Mouse (Mus musculus) right cerebral cortex, adult 18-20 months (tissue): ENCODE measurements around the gene Spta1.

ENCODE experiments used
- DNase-seq: peaks from one replicate; pipeline ENCODE4 v3.0.0; 2022; ENCODE audit warnings: mixed read lengths

Gene Spta1

DNA sequence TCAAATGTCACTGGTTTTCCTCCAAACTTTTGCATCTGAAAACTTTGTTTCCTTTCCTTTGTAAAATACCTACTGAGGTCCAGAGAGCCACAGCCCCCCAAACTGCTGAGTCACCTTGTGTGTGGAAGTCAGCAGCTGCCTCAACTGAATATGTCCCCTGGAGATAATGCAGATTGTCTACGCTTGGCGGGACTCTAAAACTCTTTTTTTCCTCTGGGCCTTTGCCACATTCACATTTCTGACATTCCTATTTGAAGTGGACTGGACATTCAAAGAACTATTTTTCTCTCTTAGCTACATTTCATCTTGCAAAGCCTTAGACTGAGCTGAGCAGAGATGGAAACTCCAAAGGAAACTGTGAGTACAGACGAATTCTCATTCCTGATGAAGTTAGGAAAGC, at the start of gene Spta1:
Gene Spta1, plus strand, starts transcription at position 172 of the 400 bp plus-strand sequence.
- no peak for DNase-seq

DNA sequence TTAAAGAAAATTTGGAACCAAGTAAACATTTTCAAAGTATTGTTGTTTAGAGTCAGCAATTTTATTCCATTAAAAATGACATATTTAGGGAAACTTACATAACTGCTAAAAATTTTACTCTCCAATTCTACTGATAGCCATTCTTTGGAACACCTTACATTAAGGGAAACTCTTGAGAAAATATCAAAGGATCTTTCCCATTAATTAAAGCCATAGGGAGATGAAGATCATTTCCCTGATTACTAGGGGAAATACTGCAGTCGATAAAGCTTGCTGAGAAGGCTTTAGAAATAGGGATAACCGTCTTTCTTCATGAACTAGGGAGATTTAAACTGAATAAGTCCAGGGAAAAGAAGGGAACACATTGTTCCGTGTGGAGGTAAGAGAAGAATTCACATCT, 41.4 kb upstream of the Spta1 start, which contains the start of gene Olfr424:
Gene Olfr424, plus strand, starts transcription at position 301 of the 400 bp plus-strand sequence.
- DNase-seq = no peak

DNA sequence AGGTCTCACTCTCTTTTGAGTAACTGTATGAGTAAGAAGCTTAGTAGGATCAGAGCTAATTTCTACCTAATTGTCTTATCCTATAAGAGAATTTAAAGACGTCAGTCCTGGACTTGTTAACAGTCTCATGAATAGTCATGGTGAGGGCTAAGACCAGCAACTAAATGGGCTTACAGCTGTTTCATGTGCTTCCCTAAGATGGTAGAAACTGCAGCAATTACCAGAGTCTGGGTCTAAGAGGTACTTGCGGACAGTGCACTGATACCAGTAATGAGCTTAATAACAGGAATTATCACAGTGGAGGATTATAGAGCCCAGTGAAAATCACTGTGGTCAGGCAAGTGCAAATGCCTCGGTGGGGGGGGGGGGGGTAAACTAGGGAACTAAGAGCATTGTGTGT, 40.6 kb upstream of the Spta1 start:
- DNase-seq = no peak

- DNase-seq = no peak
Measured at GRCm38 (mm10) chr1:174141384-174141783, 31.2 kb upstream of the Spta1 start.

DNA sequence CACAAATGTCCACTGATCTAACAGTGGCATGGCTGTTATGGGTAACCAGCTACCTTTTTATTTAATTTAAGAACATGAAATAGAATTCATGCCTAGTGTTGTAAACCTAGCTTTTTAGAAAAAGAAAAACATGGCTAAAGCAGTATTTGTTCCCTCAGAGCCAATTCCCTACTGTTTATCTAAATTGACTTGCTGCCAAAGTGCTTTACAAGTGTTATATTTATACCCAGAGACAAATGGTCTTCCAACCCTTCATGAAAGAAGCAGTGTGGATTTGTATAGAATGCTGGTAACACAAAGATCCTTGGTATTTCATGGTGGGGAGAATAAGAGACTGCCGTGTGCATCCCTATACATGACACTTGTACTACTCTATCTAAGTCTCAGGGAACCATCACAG, 25.9 kb upstream of the Spta1 start:
- DNase-seq = no peak

GRCm38 (mm10) chr1:174149289-174149688, 23.3 kb upstream of the Spta1 start:
- DNase-seq = no peak

GRCm38 (mm10) chr1:174155333-174155732, 17.2 kb upstream of the Spta1 start, which contains the start of gene Olfr420:
Gene Olfr420 (plus strand): TSS chr1:174155633.
- no peak for DNase-seq

- no peak for DNase-seq
Measured at GRCm38 (mm10) chr1:174157622-174158021, 15.0 kb upstream of the Spta1 start.

DNA sequence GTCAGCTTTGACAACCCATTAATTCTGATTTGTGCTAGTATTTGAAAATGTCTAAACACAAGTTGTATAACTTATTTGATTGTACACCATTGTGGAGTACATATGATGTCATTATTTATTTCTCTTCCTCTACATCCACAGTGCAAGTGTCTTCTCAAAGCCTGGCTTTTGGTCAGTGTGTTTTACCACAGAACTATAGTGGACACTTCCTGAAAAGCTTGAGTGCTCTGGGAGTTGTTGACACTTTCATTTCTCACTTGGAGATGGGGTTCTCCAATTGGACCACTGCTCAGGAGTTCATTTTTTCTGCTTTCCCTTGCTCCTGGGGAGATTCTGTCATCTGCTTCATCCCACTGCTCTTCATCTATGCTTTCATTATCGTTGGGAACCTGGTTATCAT, 14.1 kb upstream of the Spta1 start:
- DNase-seq = no peak

DNA sequence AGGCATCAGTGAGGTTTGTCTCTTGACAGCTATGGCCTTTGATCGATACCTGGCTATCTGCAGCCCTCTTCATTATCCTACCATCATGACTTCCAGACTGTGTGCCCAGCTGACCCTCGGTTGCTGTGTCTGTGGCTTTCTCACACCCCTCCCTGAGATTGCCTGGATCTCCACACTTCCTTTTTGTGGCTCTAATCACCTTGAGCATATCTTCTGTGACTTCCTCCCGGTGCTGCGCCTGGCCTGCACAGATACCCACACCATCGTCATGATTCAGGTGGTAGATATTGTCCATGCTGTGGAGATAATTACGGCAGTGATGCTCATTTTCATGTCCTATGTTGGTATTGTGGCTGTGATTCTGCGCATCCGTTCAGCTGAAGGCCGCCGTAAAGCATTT, 13.5 kb upstream of the Spta1 start:
- no peak for DNase-seq

DNA sequence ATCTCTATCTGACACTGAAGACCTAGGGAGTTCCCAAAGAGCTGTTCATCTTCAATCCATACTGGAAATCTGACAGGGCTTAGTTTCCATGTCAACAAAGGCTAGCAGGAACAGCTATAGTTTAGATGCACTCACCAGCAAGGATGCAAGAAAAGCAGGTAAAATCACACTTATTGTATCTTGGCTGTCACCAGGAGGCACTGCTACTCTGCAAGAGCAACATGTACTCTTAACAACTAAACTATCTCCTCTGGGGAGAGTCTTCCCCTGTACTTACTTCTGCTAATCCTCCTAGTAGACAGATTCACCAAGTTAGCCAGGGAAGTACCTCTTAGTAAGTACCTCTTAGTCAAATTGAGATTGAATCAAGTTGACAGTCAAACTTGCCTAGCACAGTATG, 3.6 kb upstream of the Spta1 start:
- DNase-seq = no peak

DNA sequence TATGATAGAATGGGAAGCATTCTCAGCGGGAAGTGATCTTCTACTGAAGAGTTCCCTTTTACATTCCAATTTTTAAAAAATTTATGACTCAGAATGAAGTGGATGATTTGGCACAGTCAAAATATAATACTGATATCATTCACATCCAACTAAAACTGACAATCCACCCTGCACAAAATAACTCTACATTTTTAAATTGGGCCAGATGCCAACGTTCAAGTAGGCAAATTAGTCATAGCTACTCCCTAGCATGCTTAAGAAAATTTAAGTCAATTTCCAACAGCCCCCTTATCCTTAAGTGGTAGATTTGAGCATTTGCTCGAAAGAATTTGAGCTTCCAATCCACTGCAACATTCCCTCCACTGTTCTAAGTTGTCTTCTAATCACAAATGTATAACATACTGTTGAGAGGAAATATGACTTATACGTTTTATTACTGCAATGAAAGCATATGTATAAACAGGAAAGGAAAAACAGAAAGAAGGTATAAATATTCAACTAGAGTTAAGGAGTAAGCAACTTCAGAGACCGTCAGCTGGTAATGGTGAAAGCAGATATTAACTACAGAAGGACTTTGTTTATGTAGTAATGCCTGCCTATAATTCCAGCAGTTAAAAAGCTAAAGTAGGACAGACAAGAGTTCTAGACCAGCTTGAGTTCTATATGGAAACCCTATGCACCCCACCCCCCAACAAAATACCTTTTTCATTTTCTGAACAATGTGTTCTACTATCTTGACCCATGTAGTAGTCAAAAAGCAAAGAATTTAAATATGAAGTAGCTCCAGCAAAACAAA, 1.7 kb upstream of the Spta1 start:
- DNase-seq = no peak

DNA sequence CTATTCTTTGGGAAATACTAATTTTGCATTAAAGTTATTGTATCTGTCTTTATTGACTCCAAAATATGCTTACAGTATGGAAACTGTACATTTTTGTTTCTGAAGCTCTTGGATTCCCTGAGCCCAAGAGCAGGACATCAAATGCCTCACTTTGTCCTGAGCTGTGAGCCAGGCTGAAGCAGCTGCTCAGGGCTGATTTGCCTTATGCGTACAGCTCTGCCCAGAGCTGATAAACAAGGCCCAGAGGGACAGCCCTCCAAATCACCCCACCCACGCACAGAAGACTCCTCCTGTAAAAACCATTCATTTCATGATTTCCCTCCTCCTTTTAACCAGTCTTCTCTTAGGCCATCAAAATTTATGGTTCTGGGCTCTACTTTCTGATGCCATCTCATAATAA, 1.0 kb upstream of the Spta1 start:
- no peak for DNase-seq

GRCm38 (mm10) chr1:174204699-174205098, 32.1 kb downstream of the Spta1 start:
- no peak for DNase-seq

DNA sequence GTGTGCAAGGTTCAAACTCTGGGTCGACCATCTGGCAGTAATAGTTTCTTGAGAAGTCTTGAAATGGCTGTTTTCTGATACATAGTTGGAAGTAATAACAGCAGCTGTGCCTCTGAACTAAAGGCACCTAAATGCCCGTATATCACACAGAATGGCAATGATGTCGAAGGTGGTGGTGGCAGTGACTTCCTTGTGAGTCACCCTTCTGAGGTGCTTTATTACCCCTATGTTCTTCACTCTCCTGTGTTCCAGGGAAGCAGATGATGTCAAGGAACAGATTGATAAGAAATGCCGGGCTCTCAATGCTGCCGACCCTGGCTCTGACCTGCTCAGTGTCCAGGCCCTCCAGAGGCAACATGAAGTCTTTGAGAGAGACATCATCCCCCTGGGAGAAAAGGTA, 39.7 kb downstream of the Spta1 start:
- DNase-seq = no peak

DNA sequence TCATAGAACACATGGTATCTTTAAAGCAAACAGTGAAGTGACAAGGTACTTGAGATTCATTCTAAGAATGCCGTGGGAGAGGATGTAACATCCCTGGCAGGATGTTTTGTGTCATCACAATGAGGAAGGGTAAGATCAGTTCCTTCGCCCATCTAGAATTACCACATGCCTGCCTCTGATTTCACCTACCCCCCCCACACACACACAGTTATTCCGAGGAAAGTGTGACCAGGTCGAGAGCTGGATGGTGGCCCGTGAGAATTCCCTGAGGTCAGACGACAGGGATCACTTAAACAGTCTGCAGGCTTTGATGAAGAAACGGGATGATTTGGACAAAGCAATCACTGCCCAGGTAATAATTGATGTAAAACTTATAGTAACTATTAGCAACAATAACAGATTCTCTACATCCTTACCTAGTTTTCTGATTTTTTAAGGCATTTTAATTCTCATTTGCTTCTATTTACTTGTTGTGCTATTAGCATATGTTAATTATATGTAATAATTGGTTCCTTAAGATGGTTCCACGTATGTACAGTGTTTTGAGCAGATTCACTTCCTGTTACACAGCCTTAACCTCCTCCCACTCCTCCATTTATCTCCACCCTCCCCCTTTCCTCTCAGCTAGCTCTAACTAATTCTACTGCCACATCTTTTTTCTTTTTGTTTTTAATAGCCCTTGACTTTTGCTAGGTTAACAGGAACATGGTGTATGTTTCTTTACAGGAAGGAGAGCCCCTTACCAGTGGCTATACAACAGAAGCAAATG, 42.9 kb downstream of the Spta1 start:
- DNase-seq = no peak

DNA sequence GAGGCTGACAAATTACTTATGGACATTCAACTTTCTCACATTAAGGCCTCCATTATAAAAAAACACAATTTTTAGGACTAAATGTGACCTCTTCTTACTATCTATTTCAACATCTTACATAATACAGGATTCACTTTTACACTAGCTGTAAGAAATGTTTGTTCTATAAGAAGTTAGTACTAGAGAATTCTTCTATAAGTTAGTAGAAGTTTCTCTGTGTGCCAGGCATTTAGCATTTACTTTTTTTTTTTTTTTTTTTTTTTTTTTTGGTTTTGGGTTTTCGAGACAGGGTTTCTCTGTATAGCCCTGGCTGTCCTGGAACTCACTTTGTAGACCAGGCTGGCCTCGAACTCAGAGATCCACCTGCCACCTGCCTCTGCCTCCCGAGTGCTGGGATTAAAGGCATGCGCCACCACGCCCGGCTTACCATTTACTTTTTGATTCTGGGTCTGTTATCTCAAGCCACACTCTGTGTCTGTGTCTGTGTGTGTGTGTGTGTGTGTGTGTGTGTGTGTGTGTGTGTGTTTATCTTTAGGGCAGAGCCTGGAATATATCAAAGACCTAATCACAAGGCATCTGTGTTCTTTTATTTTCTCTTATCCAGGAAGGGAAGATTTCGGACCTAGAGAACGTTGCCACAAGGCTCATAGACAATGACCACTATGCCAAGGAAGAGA, 44.1 kb downstream of the Spta1 start:
- DNase-seq = no peak

- no peak for DNase-seq
Measured at GRCm38 (mm10) chr1:174239916-174240315, 67.3 kb downstream of the Spta1 start.

GRCm38 (mm10) chr1:174244621-174245020, 72.0 kb downstream of the Spta1 start:
- no peak for DNase-seq

DNA sequence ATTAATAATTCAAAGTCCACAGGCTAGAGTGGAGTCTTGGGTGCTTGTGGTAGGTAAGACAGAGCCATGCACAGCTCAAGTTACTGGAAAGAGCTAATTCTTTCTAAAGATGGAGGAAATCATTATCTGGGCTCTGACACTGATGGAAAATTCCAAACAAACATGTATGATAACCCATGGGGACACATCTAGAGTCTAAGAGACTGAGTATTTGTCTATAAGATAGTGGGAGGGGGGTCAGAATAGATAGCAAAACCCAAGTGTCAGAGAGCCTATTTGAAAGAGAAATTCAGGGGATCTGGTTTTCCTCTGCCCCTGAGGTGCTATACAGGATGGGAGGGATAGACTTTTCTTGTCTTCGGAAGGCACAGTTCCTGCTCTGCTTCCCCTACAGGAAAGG, 73.5 kb downstream of the Spta1 start:
- no peak for DNase-seq

GRCm38 (mm10) chr1:174247170-174247569, 74.6 kb downstream of the Spta1 start:
- DNase-seq = no peak

DNA sequence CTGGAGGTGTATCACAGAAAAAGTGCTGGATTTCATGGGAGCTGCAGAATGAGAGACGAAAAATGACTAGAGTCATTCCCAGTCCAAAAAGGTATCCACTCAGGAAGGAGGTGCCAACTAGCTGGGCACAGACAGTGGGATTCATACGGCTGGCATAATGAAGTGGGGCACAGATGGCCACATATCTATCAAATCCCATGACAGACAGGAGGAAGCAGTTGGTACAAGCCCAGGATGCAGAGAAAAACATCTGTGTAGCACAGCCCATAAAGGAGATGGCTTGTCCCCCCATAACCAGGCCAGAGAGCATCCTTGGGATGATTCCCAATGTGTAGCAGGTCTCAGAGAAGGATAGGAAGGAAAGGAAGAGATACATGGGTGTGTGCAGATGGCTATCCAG, 77.8 kb downstream of the Spta1 start:
- DNase-seq = no peak

DNA sequence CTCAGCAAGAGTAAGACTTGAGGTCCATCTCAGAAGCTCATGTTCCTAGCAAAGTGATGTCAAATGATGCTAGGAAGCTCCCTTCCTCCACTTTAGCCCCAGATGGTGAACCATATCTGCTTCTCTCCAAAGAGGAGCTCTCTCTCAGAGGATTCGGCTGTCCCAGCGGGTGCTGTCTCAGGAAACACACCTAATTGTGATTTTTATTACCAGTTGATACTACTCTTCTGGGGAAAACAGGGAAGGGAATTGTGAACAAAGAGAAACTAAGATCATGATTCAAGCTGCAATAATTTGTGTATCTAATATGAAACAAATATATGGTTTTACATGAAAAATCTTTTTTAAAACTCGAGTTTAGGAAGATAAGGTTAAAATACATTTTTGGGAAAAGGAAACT, 79.4 kb downstream of the Spta1 start, which contains the start of gene Olfr419:
Gene Olfr419, minus strand, starts transcription at position 101 of the 400 bp plus-strand sequence.
- no peak for DNase-seq

GRCm38 (mm10) chr1:174267816-174268215, 95.2 kb downstream of the Spta1 start:
- DNase-seq = no peak
